8 mouse cellular contexts compared by ENCODE assay signal in genomic region chr5:142074561-142075500, GRCm38 (mm10).
DNase-seq lines count a peak whose midpoint lies in the region; ATAC-seq and TF ChIP-seq lines count a peak whose summit lies in the region.

No protein-coding gene starts in this region.

- peak; percentile 6 for DNase-seq in embryo, embryonic 11 days
- no peak for DNase-seq in embryo, embryonic 10 days (ENCODE audit: low spot score)
- peak; percentile 38 to 51 for DNase-seq in cerebellum, adult 2 months
- peak; percentile 46 for DNase-seq in heart, adult 8-10 months (ENCODE audit: low spot score)
- peak; percentile 86 for DNase-seq in layer of hippocampus, adult 9-11 months
- DNase-seq in lung, postnatal 25 days (ENCODE audit: low spot score): peak; percentile 14

- no peak for TF ChIP-seq POLR2A in cerebellum, adult 2 months (IDR thresholded peaks at IDR 0.05; ENCODE audit: borderline replicate concordance, insufficient read depth, low read length)

- 0 out of 2 replicates have a peak overlapping the region, but pooled peaks have one; percentile 16 for H3K9ac ChIP-seq in stomach, embryonic 16.5 days (ENCODE audit: low read length)

- no peak for TF ChIP-seq CTCF in cerebellum, adult 2 months (IDR thresholded peaks at IDR 0.05; ENCODE audit: borderline replicate concordance, insufficient read depth, low read depth, low read length)

- H3K27ac ChIP-seq in cerebellum, adult 2 months (ENCODE audit: insufficient read depth, low read length): no peak overlapping the region
- peak overlapping the region; percentile 63 for H3K27ac ChIP-seq in stomach, embryonic 16.5 days (ENCODE audit: low read length)

- WGBS in cerebellum, adult 2 months: 25% methylated on average over 13 of the region's 13 CpGs
- 47% methylated on average over 13 of the region's 13 CpGs for WGBS in stomach, embryonic 16.5 days

- ATAC-seq in stomach, embryonic 16.5 days (ENCODE audit: insufficient read depth, low FRiP score): peak; percentile 57; the same call in 1 of the 2 replicates
- no peak for ATAC-seq in erythroblast, adult 5-6 weeks (replicated peaks; ENCODE audit: low FRiP score, poor library complexity, severe bottlenecking)

- H3K36me3 ChIP-seq in stomach, embryonic 16.5 days (ENCODE audit: control insufficient read depth, insufficient read depth, low read length): no peaks in the 10 kb centered on the region

- no peaks in the 10 kb centered on the region for H3K27me3 ChIP-seq in cerebellum, adult 2 months (ENCODE audit: control insufficient read depth, insufficient read depth, low read length)
- H3K27me3 ChIP-seq in stomach, embryonic 16.5 days (ENCODE audit: control insufficient read depth, insufficient read depth, low read length): no peaks in the 10 kb centered on the region

- H3K9me3 ChIP-seq in stomach, embryonic 16.5 days (replicated peaks; ENCODE audit: control insufficient read depth, low read length): no peaks in the 10 kb centered on the region

- H3K4me1 ChIP-seq in cerebellum, adult 2 months (ENCODE audit: control insufficient read depth, insufficient read depth, low read length): peaks cover 33% of the 10 kb centered on the region
- H3K4me1 ChIP-seq in stomach, embryonic 16.5 days (ENCODE audit: control insufficient read depth, insufficient read depth, low read length): peaks cover 9% of the 10 kb centered on the region

- H3K4me2 ChIP-seq in stomach, embryonic 16.5 days (ENCODE audit: low read depth, low read length): no peak overlapping the region

- H3K4me3 ChIP-seq in cerebellum, adult 2 months (replicated peaks; ENCODE audit: insufficient read depth, low read depth, low read length): no peak overlapping the region
- no peak overlapping the region for H3K4me3 ChIP-seq in stomach, embryonic 16.5 days (replicated peaks; ENCODE audit: low read length)
